Mouse (Mus musculus) frontal cortex, postnatal 10 days (tissue): ENCODE measurements around the gene Acnat1.
"Not testable (repeated sequence)": the region's sequence is repeated elsewhere in the genome, so short reads cannot be mapped to it uniquely, and the experiment has no call there.

Experiments
- DNase-seq, 2 experiments: peaks; one replicate each; pipeline ENCODE4 v3.0.0; 2022; ENCODE audit warnings: low spot score in 2 of 2, mixed read lengths in 1 of 2

Gene Acnat1

GRCm38 (mm10) chr4:49473435-49474100 is at the start of gene Acnat1:
Acnat1 (minus strand) TSS chr4:49473912.
- DNase-seq, result no peak

DNA sequence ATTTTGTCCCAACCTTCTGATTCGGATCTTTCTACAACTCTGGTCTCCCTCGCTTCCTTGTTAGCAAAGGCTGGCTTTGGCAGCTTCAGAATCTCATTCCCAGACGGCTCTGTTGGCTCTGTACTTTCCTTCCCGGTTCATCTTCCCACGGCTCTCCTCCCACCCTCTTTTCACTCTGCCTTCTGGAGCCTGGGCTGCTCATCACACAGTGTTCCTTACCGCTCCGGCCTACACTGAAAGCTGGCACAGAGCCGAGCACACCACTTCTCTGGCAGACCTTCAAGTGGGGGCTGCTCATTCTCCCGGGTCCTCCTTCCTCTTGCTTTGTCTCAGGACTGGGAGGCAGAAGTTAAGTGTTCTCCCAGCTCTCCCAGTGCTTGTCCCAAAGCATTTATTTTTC is 48.9 kb upstream of the Acnat1 start:
- DNase-seq, result peak; percentile 56 to 68

GRCm38 (mm10) chr4:49521346-49521745 is 47.6 kb upstream of the Acnat1 start:
- no peak for DNase-seq

- DNase-seq, result peak; percentile 95 to 96
Observed at GRCm38 (mm10) chr4:49520572-49521340, 47.0 kb upstream of the Acnat1 start, which contains the start of the genes Mrpl50 and Zfp189. Mrpl50 (minus strand) TSS chr4:49521093. Zfp189 (plus strand) TSS chr4:49521176.

DNA sequence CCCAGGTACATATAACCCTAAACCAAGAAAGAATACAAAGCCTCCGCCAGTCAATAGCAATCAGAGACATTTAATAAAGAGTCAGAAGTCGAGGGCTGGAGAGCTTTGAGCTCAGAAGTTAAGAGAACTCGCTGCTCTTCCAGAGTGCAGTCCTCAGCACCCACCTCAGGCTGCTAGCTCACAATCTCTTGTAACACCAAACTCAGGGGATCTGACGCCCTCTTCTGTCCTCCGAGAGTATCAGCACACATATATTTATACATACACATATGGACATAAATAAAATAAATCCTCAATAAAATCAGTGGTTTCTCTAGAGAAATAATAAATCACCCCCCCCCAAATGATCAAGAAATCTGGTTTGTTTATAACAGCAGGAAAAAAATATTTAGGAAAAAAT is 45.8 kb upstream of the Acnat1 start:
- DNase-seq, result no peak

GRCm38 (mm10) chr4:49514441-49514840 is 40.7 kb upstream of the Acnat1 start:
- no peak for DNase-seq

DNA sequence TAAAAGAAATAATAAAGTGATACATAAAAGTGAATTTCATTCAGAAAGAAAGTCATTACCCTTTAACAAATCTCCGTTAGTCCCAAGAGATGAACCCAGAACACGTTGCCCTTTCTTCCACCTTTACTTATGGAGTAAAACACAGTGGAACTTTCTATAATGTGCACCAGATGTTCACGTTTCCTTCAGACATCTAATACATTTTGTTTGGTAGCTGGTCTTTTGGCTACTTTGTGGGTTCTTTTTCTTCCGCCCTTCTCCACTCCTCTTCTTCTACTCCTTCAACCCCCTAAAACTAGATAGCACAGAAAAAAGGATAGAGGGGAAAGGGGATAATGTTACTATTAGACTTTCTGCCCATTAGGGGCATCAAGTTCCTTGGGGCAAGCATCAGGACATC is 38.9 kb upstream of the Acnat1 start:
- no peak for DNase-seq

DNA sequence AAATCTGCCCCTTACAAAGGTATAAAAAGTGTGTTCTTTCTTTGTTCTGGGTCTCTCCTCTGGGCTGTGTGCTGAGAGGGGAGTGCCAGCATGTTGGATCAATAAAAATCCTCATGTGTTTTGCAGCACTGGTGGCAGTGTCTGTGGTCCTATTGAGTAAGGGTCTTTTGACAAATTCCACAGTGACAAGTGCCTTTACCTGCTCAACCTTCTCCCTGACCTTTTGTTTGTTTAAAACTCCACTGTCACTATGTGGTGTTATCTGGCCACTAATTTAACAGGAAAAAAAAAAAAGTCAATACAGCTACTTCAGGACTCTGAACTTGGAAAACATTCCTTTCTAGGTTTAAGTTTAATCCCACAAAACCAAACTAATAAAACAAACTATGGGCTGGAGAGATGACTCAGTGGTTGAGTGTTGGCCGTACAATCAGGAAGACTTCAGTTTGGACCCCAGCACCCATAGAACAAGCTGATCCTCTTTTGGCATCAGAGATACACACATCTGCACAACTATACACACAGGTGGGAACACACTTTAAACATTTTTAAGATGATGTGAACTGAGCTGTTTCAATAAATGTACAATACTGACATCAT is 36.6 kb upstream of the Acnat1 start:
- not testable (repeated sequence) for DNase-seq

DNA sequence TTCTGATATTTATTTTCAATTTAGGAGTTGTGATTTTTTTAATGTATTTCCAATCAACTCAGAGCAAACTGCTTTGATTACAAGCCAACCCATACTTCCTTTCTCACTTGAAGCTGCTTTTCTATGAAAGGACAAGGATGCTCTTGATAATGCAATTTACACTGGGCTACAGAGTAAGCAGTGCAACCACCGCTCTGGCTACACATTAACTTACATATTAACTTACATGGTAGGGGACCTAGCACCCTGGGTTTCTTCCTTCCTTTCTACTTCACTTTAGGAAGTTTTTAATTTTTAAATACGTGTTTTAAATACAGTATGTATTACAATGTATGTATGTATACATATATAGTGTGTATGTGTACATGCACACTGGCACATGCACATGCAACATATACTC is 35.5 kb upstream of the Acnat1 start:
- no peak for DNase-seq

DNA sequence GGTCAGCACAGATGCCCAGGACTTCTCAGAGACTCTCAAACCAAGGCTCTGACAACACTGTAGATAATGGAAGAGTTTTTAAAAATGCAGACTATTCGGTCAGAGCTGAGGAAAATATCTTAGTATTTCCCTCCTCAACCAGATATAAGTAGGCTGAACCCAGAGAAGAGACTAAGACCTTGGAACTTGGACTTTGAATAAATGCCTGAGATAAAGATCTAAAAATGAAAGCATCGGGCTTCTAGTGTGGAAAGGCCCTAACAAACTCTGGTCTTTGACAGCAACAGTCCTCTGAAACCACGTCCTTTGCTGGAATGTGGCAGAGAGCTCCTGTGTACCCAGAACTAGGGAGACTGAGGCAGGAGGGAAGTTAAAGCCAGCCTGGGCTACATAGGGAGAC is 32.7 kb upstream of the Acnat1 start, which contains the start of gene Baat:
Baat (minus strand) TSS at position 172 of the 400 bp plus-strand sequence.
- no peak for DNase-seq

- no peak for DNase-seq
Observed at GRCm38 (mm10) chr4:49503563-49503962, 29.9 kb upstream of the Acnat1 start.

GRCm38 (mm10) chr4:49485934-49486650 is 12.4 kb upstream of the Acnat1 start:
- not testable (repeated sequence) for DNase-seq

DNA sequence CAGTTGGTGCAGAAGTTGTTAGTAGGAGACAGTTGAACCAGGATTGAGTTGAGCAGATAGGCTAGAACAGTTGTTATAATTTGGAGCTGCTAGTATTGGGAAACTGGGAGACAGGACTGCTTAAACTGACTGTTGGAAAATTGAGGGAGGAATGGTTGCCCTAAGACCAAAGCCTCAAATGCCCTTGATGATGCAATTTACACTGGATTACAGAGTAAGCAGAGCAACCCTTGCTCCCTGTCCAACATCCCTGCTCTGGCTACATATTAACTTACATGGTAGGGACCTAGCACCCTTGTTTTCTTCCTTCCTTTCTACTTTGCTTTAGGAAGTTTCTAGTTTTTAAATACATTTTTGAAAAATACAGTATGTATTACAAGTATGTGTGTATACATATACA is 11.7 kb upstream of the Acnat1 start:
- no peak for DNase-seq

DNA sequence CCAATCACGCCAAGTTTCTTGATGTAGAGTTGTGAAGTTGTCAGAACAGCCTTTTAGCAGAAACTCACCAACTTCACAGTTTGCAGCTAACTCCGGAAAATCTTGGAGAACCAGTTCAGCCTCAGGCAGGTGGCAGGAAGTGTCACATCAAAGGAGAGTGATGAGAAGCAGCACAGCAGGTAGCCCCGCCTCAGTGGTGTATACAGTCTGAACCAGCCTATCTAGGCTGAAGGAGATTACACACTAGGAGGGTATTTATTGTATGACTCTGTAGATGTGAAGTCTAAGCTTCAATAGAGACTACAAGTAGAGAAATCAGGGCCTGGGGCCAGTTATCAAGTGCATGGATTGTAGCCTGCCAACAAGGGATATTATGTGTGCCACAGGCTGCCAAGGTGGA is 7.2 kb upstream of the Acnat1 start:
- DNase-seq, result no peak

DNA sequence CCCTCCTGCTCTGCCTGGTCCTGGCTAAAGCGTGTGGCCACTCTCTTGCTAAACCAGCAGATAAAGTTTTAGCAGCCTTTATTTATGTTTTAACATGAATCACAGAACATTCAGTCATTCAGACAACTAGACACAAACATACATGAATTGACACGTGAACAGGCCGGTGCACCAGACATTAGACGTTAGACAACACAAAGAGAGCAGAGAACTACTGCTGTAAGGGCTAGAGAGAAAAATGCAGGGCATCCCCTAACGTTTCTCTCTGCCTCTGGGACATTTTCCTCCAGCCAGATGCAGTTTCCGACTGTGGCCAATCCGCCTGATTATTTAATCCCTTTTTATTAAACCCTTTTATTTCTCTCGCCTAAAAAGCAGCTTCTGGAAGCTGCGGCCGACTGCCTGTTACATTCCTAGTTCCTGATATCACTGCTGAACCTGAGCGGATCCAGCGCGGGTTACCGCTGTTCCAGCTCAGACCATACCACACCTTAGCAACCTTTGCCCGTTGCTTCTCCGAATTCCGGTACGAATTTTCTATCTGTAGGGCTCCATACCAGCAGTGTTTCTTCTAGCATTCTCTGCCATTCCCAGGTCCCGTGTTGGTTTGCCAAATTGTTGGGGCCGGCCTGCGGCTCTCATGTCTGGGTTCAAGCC is 6.5 kb upstream of the Acnat1 start:
- DNase-seq, result no peak

GRCm38 (mm10) chr4:49479035-49479434 is 5.3 kb upstream of the Acnat1 start:
- DNase-seq, result not testable (repeated sequence)

GRCm38 (mm10) chr4:49478118-49478877 is 4.6 kb upstream of the Acnat1 start:
- no peak for DNase-seq

- no peak for DNase-seq
Observed at GRCm38 (mm10) chr4:49474583-49474982, 871 bp upstream of the Acnat1 start.

DNA sequence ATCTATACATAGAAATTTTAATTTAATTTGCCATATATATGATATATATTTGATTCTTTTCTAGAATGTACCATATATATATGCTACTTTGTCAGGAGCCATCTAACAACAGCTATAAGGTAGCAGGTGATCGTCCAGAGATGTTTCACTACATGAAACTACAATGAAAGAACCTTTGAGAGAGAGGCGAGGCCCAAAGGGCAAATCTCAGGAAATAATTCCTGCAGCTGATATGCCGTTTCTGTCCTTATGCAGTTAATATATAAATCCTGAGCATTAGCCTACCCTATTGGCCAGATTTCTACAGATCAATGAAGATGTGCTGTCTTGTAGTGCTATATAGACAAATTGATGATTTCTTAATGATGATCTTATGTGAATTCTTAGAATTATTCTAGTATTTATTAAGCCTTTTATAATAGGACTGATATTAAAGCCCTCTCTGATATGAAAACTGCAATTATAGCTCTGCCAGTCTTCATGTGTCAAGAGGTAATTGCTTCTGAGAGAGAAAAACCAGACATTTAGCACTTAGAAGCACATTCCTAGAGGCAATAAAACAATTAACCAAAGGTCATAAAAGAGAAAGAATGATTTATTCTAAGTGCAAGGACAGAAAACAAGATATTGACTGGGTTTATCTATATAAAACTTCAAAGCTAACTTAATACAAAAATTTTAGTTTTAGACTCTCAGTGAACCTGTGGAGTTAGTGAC is 4.1 kb downstream of the Acnat1 start:
- DNase-seq, result no peak

DNA sequence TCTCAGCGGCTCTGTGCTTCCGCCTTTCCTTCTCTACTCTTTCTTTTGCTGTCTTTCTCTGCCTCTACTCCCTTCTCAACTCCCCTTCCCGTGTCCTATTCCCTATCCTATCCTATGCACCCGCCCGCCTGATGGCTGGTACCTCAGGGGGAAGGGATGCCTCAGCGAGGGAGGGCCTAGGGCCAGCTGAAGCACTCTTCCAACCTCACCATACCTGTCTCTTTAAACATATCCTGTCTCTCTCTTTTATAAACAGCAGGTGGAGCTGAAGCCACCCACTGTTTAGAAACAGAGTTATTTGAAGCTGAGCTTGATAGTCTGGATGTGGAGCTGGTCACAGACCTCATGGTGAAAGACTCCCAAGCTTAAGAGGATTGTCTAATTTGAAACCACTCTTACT is 6.4 kb downstream of the Acnat1 start:
- DNase-seq, result no peak
